Mouse (Mus musculus) embryonic facial prominence, embryonic 13.5 days (tissue): ENCODE measurements around the gene Sgcd. TPM values are rescaled to one million over a fixed set of nuclear protein-coding genes. Genes with fewer than 3 reads are reported as not detected.

Experiments used
- ATAC-seq: fragments of 200-750 bp; cut with Nextera tagmentation; 2 replicates; pipeline ENCODE4 v1.8.0; 2017; ENCODE audit warnings: low read depth; ENCODE audit not compliant: insufficient number of reproducible peaks, insufficient read depth, low FRiP score, low TSS enrichment
- H3K27ac ChIP-seq: fragments of 300-500 bp; sonication (generic); 2 replicates; pipeline ENCODE4 v1.5.1; 2015; ENCODE audit warnings: moderate library complexity, mild to moderate bottlenecking, inconsistent platforms
- H3K27me3 ChIP-seq: fragments of 300-500 bp; sonication (generic); 2 replicates; pipeline ENCODE4 v1.6.1; 2015; ENCODE audit warnings: mild to moderate bottlenecking, inconsistent platforms
- H3K36me3 ChIP-seq: fragments of 300-500 bp; sonication (generic); 2 replicates; pipeline ENCODE4 v1.6.1; 2015; ENCODE audit warnings: mild to moderate bottlenecking, inconsistent platforms
- H3K4me1 ChIP-seq: fragments of 300-500 bp; sonication (generic); 2 replicates; pipeline ENCODE4 v1.6.1; 2015; ENCODE audit warnings: inconsistent platforms
- H3K4me2 ChIP-seq: fragments of 300-500 bp; sonication (generic); 2 replicates; pipeline ENCODE4 v1.6.1; 2015; ENCODE audit warnings: moderate library complexity, mild to moderate bottlenecking, inconsistent platforms
- H3K4me3 ChIP-seq: fragments of 300-500 bp; sonication (generic); 2 replicates; pipeline ENCODE4 v1.5.1; 2015; ENCODE audit warnings: mild to moderate bottlenecking, inconsistent platforms
- H3K9ac ChIP-seq: fragments of 300-500 bp; sonication (generic); 2 replicates; pipeline ENCODE4 v1.6.1; 2015; ENCODE audit warnings: mild to moderate bottlenecking, inconsistent platforms
- H3K9me3 ChIP-seq: fragments of 300-500 bp; sonication (generic); 2 replicates; pipeline ENCODE4 v1.6.1; 2016; ENCODE audit warnings: inconsistent platforms
- WGBS: fragments of 180-500 bp; shearing (Covaris S2); methylation state at CpG from one replicate; pipeline ENCODE4 v1.1.7; 2015; ENCODE audit warnings: mixed read lengths; 5-methylcytosine and 5-hydroxymethylcytosine counted together
- polyA plus RNA-seq: library from polyadenylated mRNA; unstranded; fragments of >200 nt; fragmentation: Nextera tagmentation; extraction: Ambion mirVana; gene quantifications from 2 replicates; pipeline ENCODE4 v1.2.1, GENCODE M21; 2015

Sgcd gene
- polyA plus RNA-seq, result 10.9 and 11.4 TPM in 2 replicates

DNA sequence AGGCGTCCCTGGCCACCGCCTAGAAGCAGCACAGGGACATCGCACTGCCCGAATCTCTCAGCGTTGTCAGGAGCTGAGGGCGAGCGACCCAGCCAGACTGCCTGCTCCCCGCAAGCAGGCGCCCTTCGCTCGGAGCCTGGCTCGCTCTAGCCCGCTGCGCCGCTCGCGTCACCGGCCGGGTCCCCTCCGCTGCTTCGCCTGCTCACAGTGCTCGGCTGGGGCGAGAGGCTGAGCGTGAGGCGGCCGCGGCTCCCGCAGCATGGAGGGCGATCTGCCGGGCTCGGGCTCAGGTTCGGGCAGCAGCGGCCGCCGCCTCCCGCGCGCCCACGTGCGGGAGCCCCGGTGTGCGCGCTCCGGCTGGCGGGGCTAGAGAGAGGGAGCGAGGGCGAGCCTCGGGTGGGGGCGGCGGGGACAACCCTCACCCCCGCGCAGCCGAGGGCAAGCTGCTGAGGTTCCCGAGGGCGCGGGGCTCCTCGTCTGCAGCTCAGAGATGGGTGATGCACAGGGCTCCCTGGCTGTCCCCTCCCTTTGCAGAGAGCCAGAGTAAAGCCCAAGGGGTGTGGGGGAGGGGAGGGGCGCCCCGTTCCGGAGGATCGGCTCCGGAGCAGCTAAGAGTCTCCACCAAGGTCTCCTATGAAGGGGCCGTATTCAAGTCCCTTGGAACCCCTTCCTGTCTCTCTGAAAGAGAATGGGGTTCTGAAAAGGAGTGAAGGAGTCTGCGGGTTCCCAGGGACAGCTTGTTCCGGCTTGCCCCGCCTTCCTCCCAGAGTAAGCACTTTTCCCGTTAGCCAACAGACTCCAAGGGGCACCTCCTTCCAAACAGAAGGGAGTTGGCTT, at the start of gene Sgcd:
Sgcd (minus strand) TSS at position 273 of the 837 bp plus-strand sequence.
- Histone ChIP-seq H3K9me3 (no peaks in the 10 kb centered on the region), H3K4me2 (peak within 1 kb of the TSS; percentile 88), H3K36me3 (no peaks in the 10 kb centered on the region), H3K9ac (peak within 1 kb of the TSS; percentile 75), H3K4me3 (peak within 1 kb of the TSS; percentile 70), H3K4me1 (peaks cover 14% of the 10 kb centered on the region), H3K27ac (peak within 1 kb of the TSS; percentile 44; the same call in 1 of the 2 replicates), H3K27me3 (peaks cover 74% of the 10 kb centered on the region)
- under 1% methylated on average over 51 of the region's 67 CpGs for WGBS
- peak; percentile 58 for ATAC-seq

DNA sequence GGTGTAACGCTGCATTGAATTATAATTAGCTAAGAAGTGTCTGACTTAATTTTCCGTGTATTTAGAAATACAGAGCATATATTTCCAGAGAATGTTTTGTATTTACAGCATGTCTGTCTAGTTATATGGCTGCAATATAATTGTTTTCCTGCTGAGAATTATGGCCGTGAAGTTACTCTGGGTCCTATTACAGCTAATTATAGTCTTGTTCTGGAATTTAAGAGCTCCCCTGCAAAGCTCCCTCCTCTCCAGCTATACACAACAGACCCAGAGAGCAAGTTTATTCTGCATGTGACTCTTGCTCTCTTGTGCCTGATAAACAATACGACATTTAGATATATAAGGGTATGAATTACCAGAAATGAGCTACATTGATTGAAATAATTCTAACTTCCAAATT, 49.3 kb upstream of the Sgcd start:
- ATAC-seq, result no peak
- Histone ChIP-seq H3K4me3 (no peak overlapping the region), H3K9me3 (no peaks in the 10 kb centered on the region), H3K27me3 (no peaks in the 10 kb centered on the region), H3K27ac (no peak overlapping the region), H3K36me3 (no peaks in the 10 kb centered on the region), H3K9ac (no peak overlapping the region), H3K4me2 (no peak overlapping the region), H3K4me1 (peaks cover 3% of the 10 kb centered on the region; the same call in 1 of the 2 replicates)
- 31% methylated on average over 4 of the region's 4 CpGs for WGBS

DNA sequence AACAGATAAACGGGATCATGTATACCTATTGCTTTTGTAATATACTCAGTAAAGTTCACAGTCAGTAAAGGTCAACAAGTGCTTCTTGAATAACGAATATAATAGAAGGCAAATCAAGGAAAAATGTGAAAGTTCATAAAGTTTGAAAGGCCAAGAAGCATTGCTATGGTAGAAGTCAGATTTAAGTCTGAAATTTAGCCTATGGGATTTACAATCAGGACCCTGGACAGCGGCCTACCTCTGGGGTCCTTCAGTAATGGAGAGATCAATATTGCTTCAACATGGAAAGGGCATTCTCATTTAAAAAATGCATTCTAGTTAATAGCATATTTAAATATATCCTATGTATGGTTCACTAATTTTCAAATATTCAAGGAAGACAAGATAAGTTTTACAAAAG, 24.1 kb upstream of the Sgcd start:
- no peak for ATAC-seq
- Histone ChIP-seq H3K4me3 (no peak overlapping the region), H3K36me3 (no peaks in the 10 kb centered on the region), H3K27ac (no peak overlapping the region), H3K9ac (no peak overlapping the region), H3K4me2 (no peak overlapping the region), H3K9me3 (no peaks in the 10 kb centered on the region), H3K27me3 (no peaks in the 10 kb centered on the region), H3K4me1 (no peaks in the 10 kb centered on the region)
- WGBS, result 49% methylated on average over 3 of the region's 3 CpGs

DNA sequence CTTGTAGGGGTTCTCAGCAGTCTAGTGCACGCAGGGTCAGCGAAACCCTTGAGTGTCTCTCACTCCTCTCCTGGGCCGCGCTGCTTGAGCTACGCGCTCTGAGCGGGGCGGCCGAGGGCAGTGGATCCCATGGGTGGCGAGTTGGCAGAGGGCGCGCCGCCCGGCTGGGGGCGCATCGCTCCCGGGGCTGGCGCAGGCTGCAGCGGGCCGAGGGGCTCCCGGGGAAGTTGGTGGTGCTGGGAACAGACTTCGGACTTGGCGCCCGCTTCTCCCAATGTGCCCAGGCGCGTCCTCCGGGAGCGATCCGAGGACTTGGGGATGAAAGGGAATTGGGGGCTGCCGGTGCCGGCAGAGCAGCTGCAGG, 454 bp downstream of the Sgcd start:
- Histone ChIP-seq H3K4me3 (peak overlapping the region; percentile 70), H3K4me2 (peak overlapping the region; percentile 88), H3K9ac (peak overlapping the region; percentile 75), H3K9me3 (no peaks in the 10 kb centered on the region), H3K27ac (peak overlapping the region; percentile 44; the same call in 1 of the 2 replicates), H3K36me3 (no peaks in the 10 kb centered on the region), H3K4me1 (peaks cover 14% of the 10 kb centered on the region), H3K27me3 (peaks cover 75% of the 10 kb centered on the region)
- WGBS, result under 1% methylated on average over 31 of the region's 31 CpGs
- ATAC-seq, result 0 out of 2 replicates have a peak, but pooled peaks have one; percentile 46

DNA sequence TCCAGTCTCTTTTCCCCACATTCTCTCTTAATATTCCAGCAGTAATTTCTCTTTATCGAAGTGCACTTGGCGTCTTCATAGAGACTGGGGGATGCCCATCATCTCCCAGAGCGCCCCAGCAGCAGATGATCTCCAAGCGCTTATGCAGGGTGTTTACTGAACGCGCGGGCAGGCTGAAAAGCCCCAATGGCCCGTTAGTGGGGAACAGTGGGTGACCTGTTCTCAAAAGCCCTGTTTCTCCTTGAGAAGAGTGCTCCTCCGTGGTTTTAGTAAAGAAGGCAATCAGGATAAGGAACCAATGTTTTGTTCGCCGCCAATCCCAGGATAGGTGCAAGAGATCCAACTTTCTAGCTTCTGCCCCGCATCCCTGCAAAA, 889 bp downstream of the Sgcd start:
- peak overlapping the region; percentile 75 for H3K9ac ChIP-seq
- peaks cover 76% of the 10 kb centered on the region for H3K27me3 ChIP-seq
- H3K4me1 ChIP-seq, result peaks cover 14% of the 10 kb centered on the region
- H3K27ac ChIP-seq, result no peak overlapping the region
- H3K9me3 ChIP-seq, result no peaks in the 10 kb centered on the region
- peak overlapping the region; percentile 88 for H3K4me2 ChIP-seq
- ATAC-seq, result no peak
- WGBS, result 14% methylated on average over 12 of the region's 12 CpGs
- no peaks in the 10 kb centered on the region for H3K36me3 ChIP-seq
- peak overlapping the region; percentile 70 for H3K4me3 ChIP-seq

DNA sequence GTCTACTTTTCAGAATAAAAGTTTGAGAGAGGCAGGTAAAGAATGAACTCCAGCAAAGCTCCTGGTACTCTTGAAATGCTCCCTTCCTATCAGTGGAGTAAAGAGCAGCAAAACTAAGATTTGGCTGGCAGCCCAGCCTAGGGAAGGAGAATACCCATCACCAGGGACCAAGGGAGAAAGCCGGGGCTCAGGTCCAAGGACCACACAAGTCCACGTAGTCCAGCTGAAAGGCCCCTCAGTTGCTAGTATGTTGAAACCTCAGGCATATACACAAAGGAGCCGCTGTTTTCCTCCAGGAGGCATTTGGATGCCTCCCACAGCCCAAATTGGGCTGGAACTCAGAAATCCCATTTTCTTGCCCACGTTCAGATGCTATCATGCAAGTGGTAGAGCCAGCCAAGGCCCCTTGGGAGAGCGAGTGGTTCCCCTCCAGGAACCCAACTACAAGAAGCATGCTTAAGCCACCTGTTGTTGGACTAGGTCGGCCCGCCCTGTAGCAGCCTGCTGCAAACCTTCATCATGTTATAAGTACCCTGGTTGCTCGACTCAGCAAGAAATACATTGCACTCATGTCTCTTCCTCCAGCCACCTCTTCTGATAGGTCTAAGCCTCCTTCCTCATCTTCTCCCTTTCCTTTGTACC, 1.4 kb downstream of the Sgcd start:
- Histone ChIP-seq H3K27me3 (peaks cover 75% of the 10 kb centered on the region), H3K4me2 (peak overlapping the region; percentile 88), H3K9ac (no peak overlapping the region), H3K4me1 (peaks cover 14% of the 10 kb centered on the region), H3K36me3 (no peaks in the 10 kb centered on the region), H3K9me3 (no peaks in the 10 kb centered on the region), H3K4me3 (peak overlapping the region; percentile 70), H3K27ac (no peak overlapping the region)
- ATAC-seq, result no peak
- 51% methylated on average over 8 of the region's 8 CpGs for WGBS

DNA sequence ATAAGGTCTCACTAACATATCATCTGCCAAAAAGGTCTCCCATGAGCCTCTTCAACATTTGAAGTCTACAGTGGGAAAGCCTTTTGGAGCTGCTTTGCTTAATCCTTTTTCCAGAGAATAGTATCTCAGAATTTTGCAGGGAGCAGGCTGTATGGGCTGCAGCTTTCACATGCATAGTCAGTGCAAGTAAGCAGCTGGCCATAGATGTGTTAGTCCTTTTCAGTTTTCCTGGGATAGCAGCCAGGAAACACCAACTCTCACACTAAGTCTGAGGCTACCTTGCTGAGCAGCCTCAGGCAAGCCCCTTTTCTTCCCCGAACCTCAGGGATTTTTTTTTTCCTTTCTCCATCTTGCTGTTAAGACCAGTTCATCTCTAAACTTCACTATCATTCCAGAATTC, 6.6 kb downstream of the Sgcd start:
- no peak overlapping the region for H3K4me2 ChIP-seq
- no peaks in the 10 kb centered on the region for H3K36me3 ChIP-seq
- peaks cover under 1% of the 10 kb centered on the region; the same call in 1 of the 2 replicates for H3K4me1 ChIP-seq
- no peak for ATAC-seq
- 54% methylated on average over 1 of the region's 1 CpGs for WGBS
- H3K27me3 ChIP-seq, result peaks cover 35% of the 10 kb centered on the region
- H3K27ac ChIP-seq, result no peak overlapping the region
- H3K4me3 ChIP-seq, result no peak overlapping the region
- no peak overlapping the region for H3K9ac ChIP-seq
- H3K9me3 ChIP-seq, result no peaks in the 10 kb centered on the region

DNA sequence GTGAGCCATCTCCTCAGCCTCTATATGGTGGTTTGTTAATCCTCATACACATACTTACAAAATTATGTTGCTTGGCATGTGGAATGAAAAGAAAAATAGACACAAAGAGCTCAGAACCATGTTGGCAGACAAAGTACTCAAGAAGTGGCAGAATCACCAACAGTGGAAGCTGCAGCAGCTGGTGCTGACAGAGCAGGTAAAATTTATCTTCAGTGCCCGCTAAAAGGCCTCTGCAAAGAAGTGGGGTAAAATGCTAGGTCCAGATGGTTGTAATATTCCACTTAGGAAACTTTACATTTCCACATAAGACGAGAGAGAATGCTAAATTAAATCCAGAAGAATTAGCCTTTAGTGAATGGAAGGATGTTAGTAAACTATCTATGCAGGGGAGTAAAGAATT, 7.7 kb downstream of the Sgcd start:
- WGBS, result 19% methylated on average over 2 of the region's 2 CpGs

DNA sequence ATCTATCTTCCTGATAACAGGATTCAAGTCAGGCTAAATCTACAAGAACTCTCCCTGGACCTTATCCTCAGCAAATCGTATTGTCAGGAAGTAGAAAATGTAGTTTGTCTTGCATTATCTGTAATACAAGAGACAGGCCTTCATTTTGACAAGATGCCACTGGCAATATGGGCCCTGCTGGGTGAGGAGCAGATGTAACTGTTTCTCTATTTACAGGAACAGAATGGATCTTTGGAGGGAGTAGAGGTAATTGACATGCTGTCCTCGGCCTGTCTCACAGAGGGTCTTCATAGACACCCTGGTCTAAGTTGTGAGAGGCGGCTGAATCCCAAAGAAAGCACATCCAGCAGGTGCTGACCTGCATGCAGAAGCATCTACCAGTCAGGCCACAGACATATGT, 35.5 kb downstream of the Sgcd start:
- H3K9ac ChIP-seq, result no peak overlapping the region
- H3K9me3 ChIP-seq, result no peaks in the 10 kb centered on the region
- no peak overlapping the region for H3K27ac ChIP-seq
- H3K4me3 ChIP-seq, result no peak overlapping the region
- H3K36me3 ChIP-seq, result no peaks in the 10 kb centered on the region
- no peak for ATAC-seq
- 72% methylated on average over 3 of the region's 3 CpGs for WGBS
- H3K27me3 ChIP-seq, result no peaks in the 10 kb centered on the region
- H3K4me2 ChIP-seq, result no peak overlapping the region
- no peaks in the 10 kb centered on the region for H3K4me1 ChIP-seq

More for the DNA sequence above, 7.7 kb downstream of the Sgcd start:
- H3K9me3 ChIP-seq, result no peaks in the 10 kb centered on the region
- H3K27me3 ChIP-seq, result peaks cover 26% of the 10 kb centered on the region
- H3K9ac ChIP-seq, result no peak overlapping the region
- no peak overlapping the region for H3K27ac ChIP-seq
- no peak overlapping the region for H3K4me3 ChIP-seq
- ATAC-seq, result no peak
- H3K36me3 ChIP-seq, result no peaks in the 10 kb centered on the region
- no peak overlapping the region for H3K4me2 ChIP-seq
- no peaks in the 10 kb centered on the region for H3K4me1 ChIP-seq

DNA sequence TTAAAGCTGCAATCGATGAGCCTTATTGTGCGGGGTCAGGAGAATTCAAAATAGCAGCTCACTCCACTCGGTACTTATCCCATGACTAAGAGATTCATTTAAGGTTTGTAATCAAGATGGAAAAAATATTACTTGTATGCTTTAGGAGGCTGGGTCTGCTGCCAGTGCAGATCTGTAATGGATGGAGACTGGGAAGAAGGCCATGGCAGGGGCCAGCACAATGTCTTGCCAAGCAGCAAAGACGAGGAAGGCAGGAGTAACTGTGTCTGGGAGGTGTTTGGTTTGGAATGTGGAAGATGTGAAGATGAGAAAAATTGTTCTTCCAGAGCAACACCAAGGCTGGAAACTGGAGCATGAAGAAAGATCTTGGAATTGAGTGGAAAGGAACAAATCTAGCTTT, 36.4 kb downstream of the Sgcd start:
- Histone ChIP-seq H3K4me3 (no peak overlapping the region), H3K4me1 (no peaks in the 10 kb centered on the region), H3K9ac (no peak overlapping the region), H3K9me3 (no peaks in the 10 kb centered on the region), H3K27ac (no peak overlapping the region), H3K27me3 (no peaks in the 10 kb centered on the region), H3K4me2 (no peak overlapping the region), H3K36me3 (no peaks in the 10 kb centered on the region)
- WGBS, result 79% methylated on average over 4 of the region's 4 CpGs
- ATAC-seq, result no peak

DNA sequence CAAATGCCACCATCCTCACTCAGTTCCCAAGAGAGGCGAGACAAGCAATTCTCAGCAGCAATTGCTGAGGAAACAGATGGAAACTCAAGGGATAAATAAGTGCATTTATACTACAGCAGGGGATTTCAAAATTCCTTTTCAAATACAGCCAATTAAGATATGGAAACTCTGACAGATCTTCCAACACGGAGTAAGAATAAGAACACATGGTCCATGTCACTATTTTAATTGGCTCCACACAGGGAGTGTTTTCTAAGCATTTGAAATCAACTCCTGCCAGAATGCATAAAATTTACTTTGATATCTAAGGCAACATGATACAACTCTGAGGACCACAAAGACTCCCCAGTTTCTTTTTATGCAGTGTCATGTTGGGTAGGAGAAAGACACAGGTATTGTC, 49.0 kb downstream of the Sgcd start:
- Histone ChIP-seq H3K9ac (no peak overlapping the region), H3K4me1 (no peaks in the 10 kb centered on the region), H3K27ac (no peak overlapping the region), H3K4me2 (no peak overlapping the region), H3K9me3 (no peaks in the 10 kb centered on the region), H3K4me3 (no peak overlapping the region), H3K36me3 (no peaks in the 10 kb centered on the region), H3K27me3 (no peaks in the 10 kb centered on the region)
- no peak for ATAC-seq
- WGBS, result 68% methylated on average over 2 of the region's 2 CpGs

DNA sequence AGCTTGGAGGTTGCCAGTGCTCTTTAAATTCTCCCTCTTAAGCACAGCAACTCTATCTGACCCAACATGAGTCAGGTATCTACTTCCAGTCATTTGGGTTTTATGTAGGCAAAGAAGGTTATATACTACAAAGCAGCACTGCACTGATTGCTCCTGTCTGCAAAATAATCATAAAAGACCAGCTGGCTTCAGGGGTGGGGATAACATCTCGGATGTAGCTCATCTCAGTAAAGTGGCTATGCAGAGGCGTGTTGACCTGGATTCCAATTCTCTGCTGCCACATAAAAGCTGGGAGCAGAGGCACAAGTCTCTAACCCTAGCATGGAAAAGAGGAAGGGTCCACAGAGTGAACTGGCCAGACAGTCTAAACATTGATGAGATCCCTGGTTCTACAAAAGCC, 71.2 kb downstream of the Sgcd start:
- H3K27me3 ChIP-seq, result no peaks in the 10 kb centered on the region
- no peaks in the 10 kb centered on the region for H3K9me3 ChIP-seq
- no peak for ATAC-seq
- H3K4me3 ChIP-seq, result no peak overlapping the region
- no peak overlapping the region for H3K27ac ChIP-seq
- H3K36me3 ChIP-seq, result no peaks in the 10 kb centered on the region
- WGBS, result 79% methylated on average over 2 of the region's 2 CpGs
- H3K4me2 ChIP-seq, result no peak overlapping the region
- no peaks in the 10 kb centered on the region for H3K4me1 ChIP-seq
- H3K9ac ChIP-seq, result no peak overlapping the region
